Mouse (Mus musculus) midbrain, embryonic 13.5 days (tissue): ENCODE data around the gene Prpf40b. TPM values are rescaled to one million over a fixed set of nuclear protein-coding genes. Genes with fewer than 3 reads are reported as not detected.

Experiments used
- ATAC-seq: fragments of 200-750 bp; cut with Nextera tagmentation; 2 replicates; pipeline ENCODE4 v1.8.0; 2017; ENCODE audit warnings: mild to moderate bottlenecking, moderate TSS enrichment, moderate library complexity
- H3K27ac ChIP-seq: fragments of 300-500 bp; sonication (generic); 2 replicates; pipeline ENCODE4 v1.5.1; 2015; ENCODE audit warnings: inconsistent platforms, mild to moderate bottlenecking, moderate library complexity
- H3K27me3 ChIP-seq: fragments of 300-500 bp; sonication (generic); 2 replicates; pipeline ENCODE4 v1.6.1; 2015; ENCODE audit warnings: mild to moderate bottlenecking, inconsistent platforms
- H3K36me3 ChIP-seq: fragments of 300-500 bp; sonication (generic); 2 replicates; pipeline ENCODE4 v1.6.1; 2015; ENCODE audit warnings: mild to moderate bottlenecking, inconsistent platforms
- H3K4me1 ChIP-seq: fragments of 300-500 bp; sonication (generic); replicated peaks from 2 replicates; pipeline ENCODE4 v1.6.1; 2015; ENCODE audit warnings: inconsistent platforms
- H3K4me2 ChIP-seq: fragments of 300-500 bp; sonication (generic); replicated peaks from 2 replicates; pipeline ENCODE4 v1.6.1; 2015; ENCODE audit warnings: moderate library complexity, mild to moderate bottlenecking, inconsistent platforms
- H3K4me3 ChIP-seq: fragments of 300-500 bp; sonication (generic); replicated peaks from 2 replicates; pipeline ENCODE4 v1.5.1; 2015; ENCODE audit warnings: mild to moderate bottlenecking, inconsistent platforms
- H3K9ac ChIP-seq: fragments of 300-500 bp; sonication (generic); replicated peaks from 2 replicates; pipeline ENCODE4 v1.6.1; 2015; ENCODE audit warnings: mild to moderate bottlenecking, inconsistent platforms
- H3K9me3 ChIP-seq: fragments of 300-500 bp; sonication (generic); 2 replicates; pipeline ENCODE4 v1.6.1; 2016; ENCODE audit warnings: mild to moderate bottlenecking, inconsistent platforms
- WGBS: fragments of 180-500 bp; shearing (Covaris S2); methylation state at CpG from one replicate; pipeline ENCODE4 v1.1.7; 2015; 5-methylcytosine and 5-hydroxymethylcytosine counted together
- polyA plus RNA-seq: library from polyadenylated mRNA; unstranded; fragments of >200 nt; fragmentation: Nextera tagmentation; extraction: Ambion mirVana; gene quantifications from 2 replicates; pipeline ENCODE4 v1.2.1, GENCODE M21; 2015

Gene Prpf40b
- polyA plus RNA-seq, 1 experiment from 2014 or later: 125 TPM

- Histone ChIP-seq H3K9me3 (no peaks in the 10 kb centered on the region), H3K4me1 (0 out of 2 replicates have a peak, but pooled peaks cover 6% of the 10 kb centered on the region), H3K9ac (no peak overlapping the region), H3K27ac (peak overlapping the region; percentile 10; the same call in 1 of the 2 replicates), H3K27me3 (no peaks in the 10 kb centered on the region), H3K4me2 (peak overlapping the region; percentile 40), H3K4me3 (no peak overlapping the region), H3K36me3 (no peaks in the 10 kb centered on the region)
- 68% methylated on average over 8 of the region's 8 CpGs for WGBS
- peak; percentile 37 for ATAC-seq
Observed at GRCm38 (mm10) chr15:99259167-99259729, 35.6 kb upstream of the Prpf40b start.

GRCm38 (mm10) chr15:99259730-99260252 is 35.1 kb upstream of the Prpf40b start:
- no peaks in the 10 kb centered on the region for H3K36me3 ChIP-seq
- 0 out of 2 replicates have a peak, but pooled peaks cover 6% of the 10 kb centered on the region for H3K4me1 ChIP-seq
- peak; percentile 66; the same call in 1 of the 2 replicates for ATAC-seq
- peak overlapping the region; percentile 40 for H3K4me2 ChIP-seq
- WGBS: 4% methylated on average over 7 of the region's 10 CpGs
- no peak overlapping the region for H3K9ac ChIP-seq
- H3K9me3 ChIP-seq: no peaks in the 10 kb centered on the region
- H3K4me3 ChIP-seq: peak overlapping the region; percentile 23; the same call in 1 of the 2 replicates
- H3K27me3 ChIP-seq: no peaks in the 10 kb centered on the region
- peak overlapping the region; percentile 14; the same call in 1 of the 2 replicates for H3K27ac ChIP-seq

- Histone ChIP-seq H3K27me3 (no peaks in the 10 kb centered on the region), H3K4me1 (0 out of 2 replicates have a peak, but pooled peaks cover 6% of the 10 kb centered on the region), H3K4me2 (no peak overlapping the region), H3K9me3 (no peaks in the 10 kb centered on the region), H3K36me3 (no peaks in the 10 kb centered on the region), H3K27ac (no peak overlapping the region), H3K4me3 (no peak overlapping the region), H3K9ac (no peak overlapping the region)
- WGBS: 51% methylated on average over 10 of the region's 10 CpGs
- ATAC-seq: no peak
Observed at GRCm38 (mm10) chr15:99262702-99263101, 32.2 kb upstream of the Prpf40b start.

- H3K36me3 ChIP-seq: no peaks in the 10 kb centered on the region
- H3K4me2 ChIP-seq: no peak overlapping the region
- H3K27ac ChIP-seq: no peak overlapping the region
- no peaks in the 10 kb centered on the region for H3K9me3 ChIP-seq
- H3K4me1 ChIP-seq: 0 out of 2 replicates have a peak, but pooled peaks cover 6% of the 10 kb centered on the region
- no peaks in the 10 kb centered on the region for H3K27me3 ChIP-seq
- ATAC-seq: no peak
- no peak overlapping the region for H3K4me3 ChIP-seq
- 90% methylated on average over 2 of the region's 2 CpGs for WGBS
- H3K9ac ChIP-seq: no peak overlapping the region
Observed at GRCm38 (mm10) chr15:99264363-99264762, 30.5 kb upstream of the Prpf40b start.

- Histone ChIP-seq H3K4me1 (no peaks in the 10 kb centered on the region), H3K36me3 (no peaks in the 10 kb centered on the region), H3K9me3 (no peaks in the 10 kb centered on the region), H3K27ac (no peak overlapping the region), H3K4me3 (no peak overlapping the region), H3K9ac (no peak overlapping the region), H3K4me2 (no peak overlapping the region), H3K27me3 (no peaks in the 10 kb centered on the region)
- ATAC-seq: no peak
- 23% methylated on average over 4 of the region's 4 CpGs for WGBS
Observed at GRCm38 (mm10) chr15:99265679-99266078, 29.2 kb upstream of the Prpf40b start.

- no peaks in the 10 kb centered on the region for H3K4me1 ChIP-seq
- no peak overlapping the region for H3K4me2 ChIP-seq
- no peak overlapping the region for H3K9ac ChIP-seq
- WGBS: 85% methylated on average over 8 of the region's 8 CpGs
- H3K4me3 ChIP-seq: no peak overlapping the region
- no peaks in the 10 kb centered on the region for H3K9me3 ChIP-seq
- no peaks in the 10 kb centered on the region for H3K27me3 ChIP-seq
- no peak overlapping the region for H3K27ac ChIP-seq
- no peak for ATAC-seq
- H3K36me3 ChIP-seq: no peaks in the 10 kb centered on the region
Observed at GRCm38 (mm10) chr15:99276095-99276494, 18.8 kb upstream of the Prpf40b start.

- no peak for ATAC-seq
- Histone ChIP-seq H3K4me2 (no peak overlapping the region), H3K4me1 (no peaks in the 10 kb centered on the region), H3K9me3 (no peaks in the 10 kb centered on the region), H3K4me3 (no peak overlapping the region), H3K27me3 (no peaks in the 10 kb centered on the region), H3K9ac (no peak overlapping the region), H3K36me3 (no peaks in the 10 kb centered on the region), H3K27ac (no peak overlapping the region)
- 94% methylated on average over 7 of the region's 7 CpGs for WGBS
Observed at GRCm38 (mm10) chr15:99278271-99278670, 16.6 kb upstream of the Prpf40b start.

GRCm38 (mm10) chr15:99283456-99283855 is 11.4 kb upstream of the Prpf40b start:
- Histone ChIP-seq H3K4me3 (no peak overlapping the region), H3K4me2 (no peak overlapping the region), H3K27ac (no peak overlapping the region), H3K9ac (no peak overlapping the region), H3K4me1 (no peaks in the 10 kb centered on the region), H3K36me3 (no peaks in the 10 kb centered on the region), H3K27me3 (no peaks in the 10 kb centered on the region), H3K9me3 (no peaks in the 10 kb centered on the region)
- no peak for ATAC-seq
- 67% methylated on average over 10 of the region's 10 CpGs for WGBS

- H3K36me3 ChIP-seq: no peaks in the 10 kb centered on the region
- ATAC-seq: no peak
- no peak overlapping the region for H3K9ac ChIP-seq
- WGBS: 57% methylated on average over 14 of the region's 14 CpGs
- H3K4me1 ChIP-seq: no peaks in the 10 kb centered on the region
- H3K4me2 ChIP-seq: no peak overlapping the region
- H3K27me3 ChIP-seq: no peaks in the 10 kb centered on the region
- H3K4me3 ChIP-seq: no peak overlapping the region
- H3K9me3 ChIP-seq: no peaks in the 10 kb centered on the region
- H3K27ac ChIP-seq: no peak overlapping the region
Observed at GRCm38 (mm10) chr15:99284527-99285188, 10.2 kb upstream of the Prpf40b start.

- H3K4me1 ChIP-seq: no peaks in the 10 kb centered on the region
- H3K27ac ChIP-seq: no peak overlapping the region
- no peak overlapping the region for H3K4me3 ChIP-seq
- 52% methylated on average over 8 of the region's 8 CpGs for WGBS
- no peak overlapping the region for H3K4me2 ChIP-seq
- H3K27me3 ChIP-seq: no peaks in the 10 kb centered on the region
- H3K9ac ChIP-seq: no peak overlapping the region
- H3K9me3 ChIP-seq: no peaks in the 10 kb centered on the region
- no peaks in the 10 kb centered on the region for H3K36me3 ChIP-seq
- no peak; the same call in 1 of the 2 replicates for ATAC-seq
Observed at GRCm38 (mm10) chr15:99285189-99285535, 9.7 kb upstream of the Prpf40b start.

GRCm38 (mm10) chr15:99290586-99290985 is 4.3 kb upstream of the Prpf40b start:
- H3K27me3 ChIP-seq: no peaks in the 10 kb centered on the region
- WGBS: 92% methylated on average over 11 of the region's 11 CpGs

GRCm38 (mm10) chr15:99294287-99294686 is 600 bp upstream of the Prpf40b start:
- Histone ChIP-seq H3K4me3 (peak overlapping the region; percentile 67), H3K27me3 (no peaks in the 10 kb centered on the region), H3K4me2 (peak overlapping the region; percentile 71), H3K9ac (peak overlapping the region; percentile 83), H3K36me3 (no peaks in the 10 kb centered on the region), H3K9me3 (no peaks in the 10 kb centered on the region), H3K27ac (peak overlapping the region; percentile 91), H3K4me1 (peaks cover 23% of the 10 kb centered on the region)
- 29% methylated on average over 16 of the region's 16 CpGs for WGBS
- 0 out of 2 replicates have a peak, but pooled peaks have one; percentile 3 for ATAC-seq

More at GRCm38 (mm10) chr15:99290586-99290985, 4.3 kb upstream of the Prpf40b start:
- Histone ChIP-seq H3K4me1 (peaks cover 8% of the 10 kb centered on the region), H3K9me3 (no peaks in the 10 kb centered on the region), H3K36me3 (no peaks in the 10 kb centered on the region), H3K4me2 (no peak overlapping the region), H3K4me3 (no peak overlapping the region), H3K9ac (no peak overlapping the region), H3K27ac (no peak overlapping the region)
- no peak for ATAC-seq
